Comparison of ENCODE assay signal across 24 mouse cellular contexts in the genomic region with DNA sequence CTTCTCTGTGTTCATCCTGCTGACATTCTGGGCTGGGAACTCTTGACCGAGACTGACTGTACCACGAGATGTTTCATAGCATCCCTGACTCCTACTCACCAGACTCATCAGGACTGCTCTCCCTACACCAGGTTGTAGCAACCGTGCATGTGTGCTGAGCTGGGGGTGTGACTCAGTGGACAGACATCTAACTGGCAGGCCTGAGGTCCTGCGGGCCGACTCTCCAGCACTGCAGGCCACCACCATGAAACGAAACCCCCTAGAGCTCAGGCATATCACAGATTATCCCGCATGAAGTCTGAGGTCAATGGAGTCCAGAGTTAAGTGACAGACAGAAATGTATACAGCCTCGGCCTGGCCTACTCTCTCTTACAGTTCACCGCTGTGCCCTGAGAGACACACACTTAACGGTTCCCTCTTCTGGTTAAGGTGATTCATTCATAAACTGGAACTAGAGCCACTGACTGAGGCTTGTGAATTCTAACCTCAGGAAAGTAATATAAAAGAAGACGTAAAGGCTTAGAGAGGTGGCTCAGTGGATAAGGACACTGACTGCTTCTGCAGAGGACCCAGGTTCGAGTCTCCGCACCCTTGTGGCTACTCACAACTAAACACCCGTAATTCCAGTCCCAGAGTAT. TPM values are rescaled to one million over a fixed set of nuclear protein-coding genes. Genes with fewer than 3 reads are reported as not detected.
A peak's percentile ranks its signal among the peaks of the same experiment; 100 is the strongest.
DNase-seq lines count a peak whose midpoint lies in the region; ATAC-seq and TF ChIP-seq lines count a peak whose summit lies in the region.
"Had no signal": no experiment of that assay in that cellular context is flagged by ENCODE, and none has a peak within 500 bp of the region (broad histone marks: within the 10 kb centered on the region; RNA-seq: fewer than 3 reads in every experiment).

No protein-coding gene starts in this region.

- no peaks in the 10 kb centered on the region for H3K27me3 ChIP-seq in limb, embryonic 15.5 days
- H3K27me3 ChIP-seq in limb, embryonic 10.5 days (ENCODE audit: low read depth, poor library complexity, severe bottlenecking) = no peaks in the 10 kb centered on the region
- H3K27me3 ChIP-seq in neural tube, embryonic 15.5 days (replicated peaks) = no peaks in the 10 kb centered on the region
- H3K27me3 ChIP-seq: forebrain, embryonic 15.5 days; hindbrain, embryonic 15.5 days; liver, embryonic 12.5 days had no signal

- no peaks in the 10 kb centered on the region for H3K9me3 ChIP-seq in limb, embryonic 15.5 days
- H3K9me3 ChIP-seq in limb, embryonic 10.5 days (replicated peaks) = no peaks in the 10 kb centered on the region
- no peaks in the 10 kb centered on the region for H3K9me3 ChIP-seq in neural tube, embryonic 15.5 days (replicated peaks)
- H3K9me3 ChIP-seq: forebrain, embryonic 15.5 days; G1E; hindbrain, embryonic 15.5 days; liver, embryonic 12.5 days had no signal

- intact Hi-C loops in gastrocnemius, adult 2 months (cut with DNase I) = no loop called here

- peaks cover 14% of the 10 kb centered on the region for H3K4me1 ChIP-seq in limb, embryonic 15.5 days
- H3K4me1 ChIP-seq in limb, embryonic 10.5 days = peaks cover 22% of the 10 kb centered on the region
- peaks cover 8% of the 10 kb centered on the region for H3K4me1 ChIP-seq in neural tube, embryonic 15.5 days

- no peak for TF ChIP-seq CTCF in gastrocnemius, adult 2 months (IDR thresholded peaks at IDR 0.05)

- H3K4me2 ChIP-seq in limb, embryonic 15.5 days = no peak overlapping the region
- H3K4me2 ChIP-seq in neural tube, embryonic 15.5 days = no peak overlapping the region
- H3K4me2 ChIP-seq: forebrain, embryonic 15.5 days; hindbrain, embryonic 15.5 days; liver, embryonic 12.5 days; lung, embryonic 14.5 days had no signal

- H3K36me3 ChIP-seq in limb, embryonic 15.5 days = no peaks in the 10 kb centered on the region
- H3K36me3 ChIP-seq in limb, embryonic 10.5 days = no peaks in the 10 kb centered on the region
- H3K36me3 ChIP-seq in neural tube, embryonic 15.5 days = no peaks in the 10 kb centered on the region
- H3K36me3 ChIP-seq: forebrain, embryonic 15.5 days; G1E; hindbrain, embryonic 15.5 days; liver, embryonic 12.5 days had no signal

- H3K27ac ChIP-seq in gastrocnemius, adult 2 months = peak overlapping the region; percentile 71
- no peak overlapping the region for H3K27ac ChIP-seq in limb, embryonic 15.5 days
- H3K27ac ChIP-seq in limb, embryonic 10.5 days = no peak overlapping the region
- H3K27ac ChIP-seq in neural tube, embryonic 15.5 days (replicated peaks) = no peak overlapping the region
- H3K27ac ChIP-seq: forebrain, embryonic 15.5 days; hindbrain, embryonic 15.5 days; liver, embryonic 12.5 days had no signal

- 0 out of 2 replicates have a peak, but pooled peaks have one; percentile 23 for ATAC-seq in limb, embryonic 15.5 days (ENCODE audit: insufficient number of reproducible peaks, low FRiP score, low TSS enrichment, low read depth)
- 0 out of 2 replicates have a peak, but pooled peaks have one; percentile 15 for ATAC-seq in erythroblast, adult 5-6 weeks (replicated peaks; ENCODE audit: low FRiP score, poor library complexity, severe bottlenecking)
- no peak for ATAC-seq in neural tube, embryonic 15.5 days (ENCODE audit: low FRiP score)
- ATAC-seq: forebrain, embryonic 15.5 days; liver, embryonic 12.5 days; midbrain, embryonic 16.5 days had no signal

- WGBS in limb, embryonic 15.5 days = 85% methylated on average over 14 of the region's 14 CpGs
- WGBS in limb, embryonic 10.5 days = 88% methylated on average over 14 of the region's 14 CpGs
- 89% methylated on average over 14 of the region's 14 CpGs for WGBS in neural tube, embryonic 15.5 days

- DNase-seq in gastrocnemius, adult 2 months = no peak
- no peak for DNase-seq in gastrocnemius, adult 18-20 months (ENCODE audit: low spot score)
- no peak for DNase-seq in limb, embryonic 10.5 days (ENCODE audit: low spot score)
- peak; percentile 31 for DNase-seq in CD4-positive helper T cell, adult 2 months (ENCODE audit: low read depth, low spot score)
- DNase-seq in frontal cortex, postnatal 10 days (ENCODE audit: low spot score in 2 of 2) = no peak
- DNase-seq: adrenal gland, adult 8-10 months; B cell, adult 2 months; cerebellum, adult 18-20 months; cerebellum, postnatal 36 days; heart, adult 18-20 months; kidney, adult 2 months; layer of hippocampus, postnatal 36 days; left cerebral cortex, postnatal 4 days; lung, embryonic 14.5 days; thymus, postnatal 4 days had no signal

- H3K9ac ChIP-seq in limb, embryonic 15.5 days = no peak overlapping the region
- H3K9ac ChIP-seq in neural tube, embryonic 15.5 days (replicated peaks) = no peak overlapping the region
- H3K9ac ChIP-seq: forebrain, embryonic 15.5 days; hindbrain, embryonic 15.5 days; liver, embryonic 12.5 days; lung, embryonic 14.5 days had no signal

- no peak overlapping the region for H3K4me3 ChIP-seq in gastrocnemius, adult 2 months
- H3K4me3 ChIP-seq in limb, embryonic 15.5 days = no peak overlapping the region
- no peak overlapping the region for H3K4me3 ChIP-seq in limb, embryonic 10.5 days
- no peak overlapping the region for H3K4me3 ChIP-seq in neural tube, embryonic 15.5 days (replicated peaks)
- H3K4me3 ChIP-seq: erythroblast, embryonic 14.5 days; forebrain, embryonic 15.5 days; hindbrain, embryonic 15.5 days; liver, embryonic 12.5 days had no signal

RNA-seq across cellular contexts. Expression of gene Tex2, which starts 53.4 kb away (rescaled TPM):
- 10 to 100 TPM; 59.2 to 65.5 TPM for total RNA-seq in gastrocnemius, adult 2 months (2021)
- 10 to 100 TPM; 64.8 to 69.4 TPM for total RNA-seq in gastrocnemius, adult 18-20 months (2021)
- polyA plus RNA-seq in limb, embryonic 15.5 days (2015; fragmentation: Nextera tagmentation; extraction: Ambion mirVana) = 10.4 and 10.9 TPM in 2 replicates
- 6.9 and 7.2 TPM in 2 replicates for polyA plus RNA-seq in limb, embryonic 10.5 days (2016; fragmentation: Nextera tagmentation; extraction: Ambion mirVana)
- 8.6 and 10.0 TPM in 2 replicates for total RNA-seq in erythroblast, adult 5-6 weeks (2015; ENCODE audit: low replicate concordance)
- total RNA-seq in erythroblast, adult 5-6 weeks (2017; ENCODE audit: low replicate concordance) = 17.5 and 18.0 TPM in 2 replicates
- 31.6 and 35.1 TPM in 2 replicates for polyA plus RNA-seq in neural tube, embryonic 15.5 days (2015; fragmentation: Nextera tagmentation; extraction: Ambion mirVana)
